Mouse (Mus musculus) spleen, postnatal 10 days (tissue): ENCODE measurements around the gene Tmem37.

Experiments
- DNase-seq, 2 experiments: peaks; one replicate each; pipeline ENCODE4 v3.0.0; 2021 to 2022; ENCODE audit warnings: low spot score in 2 of 2

Tmem37 gene

GRCm38 (mm10) chr1:120019428-120019827 is 54.4 kb downstream of the Tmem37 start:
- DNase-seq: no peak

GRCm38 (mm10) chr1:120018900-120019299 is 55.0 kb downstream of the Tmem37 start:
- DNase-seq: no peak
